Mouse (Mus musculus) fibroblast of lung, adult 2 months (primary cell): ENCODE results near the gene H2afb1.
"Not testable (repeated sequence)": the region's sequence is repeated elsewhere in the genome, so short reads cannot be mapped to it uniquely, and the experiment has no call there.

ENCODE experiments used
- DNase-seq: peaks from one replicate; pipeline ENCODE4 v3.0.0-alpha.2; 2011; ENCODE audit warnings: low read depth

Gene H2afb1

GRCm38 (mm10) chrX:117014457-117014856 is at the start of gene H2afb1:
Gene H2afb1, plus strand, starts transcription at chrX:117014757.
- not testable (repeated sequence) for DNase-seq

- DNase-seq, result no peak
Observed at GRCm38 (mm10) chrX:117036085-117036484, 21.5 kb downstream of the H2afb1 start.
